Mouse (Mus musculus) midbrain, embryonic 14.5 days (tissue): Measurements from ENCODE around the gene Pik3r2. TPM values are rescaled to one million over a fixed set of nuclear protein-coding genes. Genes with fewer than 3 reads are reported as not detected.
"Not testable (repeated sequence)": the region's sequence is repeated elsewhere in the genome, so short reads cannot be mapped to it uniquely, and the experiment has no call there.

ENCODE experiments used
- ATAC-seq: fragments of 200-750 bp; cut with Nextera tagmentation; 2 replicates; pipeline ENCODE4 v1.8.0; 2017; ENCODE audit warnings: moderate number of reproducible peaks, moderate library complexity; ENCODE audit not compliant: low FRiP score, low TSS enrichment
- DNase-seq: peaks from one replicate; pipeline ENCODE4 v3.0.0-alpha.2; 2015
- H3K27ac ChIP-seq: fragments of 300-500 bp; sonication (generic); replicated peaks from 2 replicates; pipeline ENCODE4 v1.5.1; 2014; ENCODE audit warnings: mild to moderate bottlenecking, low read depth, low read length, moderate library complexity
- H3K27me3 ChIP-seq: fragments of 300-500 bp; sonication (generic); 2 replicates; pipeline ENCODE4 v1.6.1; 2014; ENCODE audit warnings: low read length, control low read depth, mixed read lengths; ENCODE audit not compliant: control insufficient read depth, insufficient read depth
- H3K36me3 ChIP-seq: fragments of 300-500 bp; sonication (generic); 2 replicates; pipeline ENCODE4 v1.6.1; 2014; ENCODE audit warnings: low read length, control low read depth; ENCODE audit not compliant: control insufficient read depth, insufficient read depth
- H3K4me1 ChIP-seq: fragments of 300-500 bp; sonication (generic); 2 replicates; pipeline ENCODE4 v1.6.1; 2014; ENCODE audit warnings: mild to moderate bottlenecking, antibody characterized with exemption, low read length, control low read depth; ENCODE audit not compliant: control insufficient read depth, insufficient read depth
- H3K4me2 ChIP-seq: fragments of 300-500 bp; sonication (generic); 2 replicates; pipeline ENCODE4 v1.6.1; 2014; ENCODE audit warnings: mild to moderate bottlenecking, low read length, moderate library complexity
- H3K4me3 ChIP-seq: fragments of 300-500 bp; sonication (generic); replicated peaks from 2 replicates; pipeline ENCODE4 v1.5.1; 2014; ENCODE audit warnings: low read depth, low read length
- H3K9ac ChIP-seq: fragments of 300-500 bp; sonication (generic); replicated peaks from 2 replicates; pipeline ENCODE4 v1.6.1; 2014; ENCODE audit warnings: mild to moderate bottlenecking, low read length, moderate library complexity
- H3K9me3 ChIP-seq: fragments of 300-500 bp; sonication (generic); 2 replicates; pipeline ENCODE4 v1.6.1; 2016; ENCODE audit warnings: low read length, control low read depth, mixed read lengths; ENCODE audit not compliant: control insufficient read depth
- WGBS: fragments of 180-500 bp; shearing (Covaris S2); extraction: QIAGEN DNeasy Blood & Tissue Kit; methylation state at CpG from one replicate; pipeline ENCODE4 v1.1.7; 2014; 5-methylcytosine and 5-hydroxymethylcytosine counted together
- polyA plus RNA-seq: library from polyadenylated mRNA; unstranded; fragments of >200 nt; fragmentation: Nextera tagmentation; extraction: Ambion mirVana; gene quantifications from 2 replicates; pipeline ENCODE4 v1.2.1, GENCODE M21; 2014

Gene Pik3r2
- polyA plus RNA-seq: 79.2 and 84.7 TPM in 2 replicates

DNA sequence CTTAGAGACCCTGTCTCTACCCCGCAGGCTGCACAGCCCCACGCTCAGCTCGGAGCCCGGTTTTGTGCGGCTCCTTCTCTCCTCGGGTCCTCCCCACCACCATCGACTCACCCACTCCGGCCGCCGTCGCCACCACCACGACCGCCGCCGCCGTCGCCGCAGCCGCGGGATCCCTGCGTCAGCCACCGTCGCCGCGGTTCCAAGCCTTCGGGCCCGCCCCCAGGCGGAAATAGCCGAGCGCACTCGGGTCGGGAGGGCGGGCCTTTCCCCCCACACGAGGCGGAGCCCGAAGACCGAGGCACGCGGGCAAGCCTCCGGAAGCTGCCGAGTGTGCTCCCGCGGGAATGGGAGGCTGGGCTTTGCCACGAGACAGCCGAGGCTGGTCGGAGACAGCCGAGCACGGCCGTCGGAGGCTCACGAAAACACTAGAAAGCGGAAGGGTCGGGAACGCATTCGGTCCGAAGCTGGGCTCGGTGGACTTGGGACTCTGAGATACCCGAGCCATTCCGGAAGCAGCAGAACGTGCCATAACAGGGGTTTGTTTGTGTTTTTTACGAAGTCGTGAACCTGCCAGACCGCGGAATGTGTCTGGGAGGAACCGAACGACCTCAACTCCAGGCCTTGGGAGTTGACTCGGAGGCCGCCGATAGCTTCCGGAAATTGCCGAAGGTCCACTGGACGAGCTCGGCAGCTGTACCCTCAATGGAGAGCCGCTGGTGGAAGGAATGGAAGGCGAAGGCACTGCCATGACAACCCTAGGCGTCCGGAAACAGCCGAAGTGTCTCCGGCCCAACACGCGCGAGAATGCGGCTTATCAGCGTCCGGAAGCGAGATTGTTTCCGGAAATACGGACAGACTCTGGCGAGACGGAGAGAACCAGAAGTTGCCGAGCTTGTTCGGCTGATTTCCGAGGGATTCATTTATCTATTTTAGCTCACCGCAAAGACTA lies at the start of gene Pik3r2:
Gene Pik3r2 (minus strand): TSS at position 218 of the 949 bp plus-strand sequence.
- DNase-seq (peak; percentile 100), ATAC-seq (peak; percentile 94)
- Histone ChIP-seq H3K4me1 (peaks cover 25% of the 10 kb centered on the region), H3K4me2 (peak within 1 kb of the TSS; percentile 72), H3K4me3 (peak within 1 kb of the TSS; percentile 93), H3K9me3 (no peaks in the 10 kb centered on the region), H3K9ac (peak within 1 kb of the TSS; percentile 99), H3K27ac (peak within 1 kb of the TSS; percentile 97), H3K27me3 (no peaks in the 10 kb centered on the region), H3K36me3 (peaks cover 62% of the 10 kb centered on the region)
- WGBS: under 1% methylated on average over 94 of the region's 94 CpGs

DNA sequence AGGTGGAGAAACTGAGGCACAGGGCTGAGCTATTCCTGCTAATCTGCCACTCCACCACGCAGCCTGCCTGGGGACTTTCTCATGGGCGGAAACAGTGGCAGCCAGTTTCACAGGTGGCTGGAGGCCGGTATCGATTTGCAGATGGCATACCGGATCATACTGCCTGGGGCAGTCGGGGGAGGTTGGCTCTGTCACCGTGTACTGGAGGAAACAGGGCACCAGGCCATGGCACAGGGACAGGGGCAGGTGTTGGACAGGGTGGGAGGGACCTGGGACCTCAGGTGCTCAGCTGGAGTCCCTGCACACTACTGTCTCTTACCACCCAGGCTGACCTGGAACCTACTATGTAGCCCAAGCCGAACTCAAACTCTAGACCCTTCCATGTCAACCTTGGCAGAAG lies 49.3 kb upstream of the Pik3r2 start:
- Histone ChIP-seq H3K9ac (no peak overlapping the region), H3K9me3 (no peaks in the 10 kb centered on the region), H3K4me2 (no peak overlapping the region), H3K4me3 (no peak overlapping the region), H3K27me3 (peaks cover 5% of the 10 kb centered on the region; the same call in 1 of the 2 replicates), H3K27ac (no peak overlapping the region), H3K36me3 (no peaks in the 10 kb centered on the region), H3K4me1 (no peaks in the 10 kb centered on the region)
- 80% methylated on average over 8 of the region's 8 CpGs for whole genome bisulfite sequencing
- ATAC-seq (no peak), DNase-seq (no peak)

DNA sequence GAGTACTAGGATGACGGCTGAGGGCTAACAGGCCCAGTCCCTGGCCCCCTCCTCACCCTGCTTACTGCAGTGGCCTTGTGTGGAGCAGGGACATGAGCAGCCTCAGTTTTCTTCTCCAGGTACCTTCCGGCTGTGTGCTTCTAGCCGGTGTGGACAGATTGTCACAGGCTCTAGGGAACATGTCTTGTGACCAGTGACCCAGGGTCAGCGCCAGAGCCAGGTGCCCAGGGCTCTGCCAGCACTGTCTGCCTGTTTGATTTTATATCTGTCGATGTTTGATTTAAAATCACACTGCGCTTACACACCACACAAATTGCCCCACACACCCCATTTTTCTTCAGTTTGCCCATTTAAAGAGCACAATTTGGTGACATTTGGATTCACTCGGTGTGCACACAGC lies 47.3 kb upstream of the Pik3r2 start:
- peaks cover 16% of the 10 kb centered on the region; the same call in 1 of the 2 replicates for H3K27me3 ChIP-seq
- no peaks in the 10 kb centered on the region for H3K4me1 ChIP-seq
- no peak overlapping the region for H3K9ac ChIP-seq
- DNase-seq (no peak), ATAC-seq (no peak)
- WGBS: 86% methylated on average over 7 of the region's 7 CpGs
- H3K36me3 ChIP-seq: no peaks in the 10 kb centered on the region
- H3K27ac ChIP-seq: no peak overlapping the region
- H3K4me2 ChIP-seq: no peak overlapping the region
- H3K4me3 ChIP-seq: no peak overlapping the region
- peaks cover 6% of the 10 kb centered on the region; the same call in 1 of the 2 replicates for H3K9me3 ChIP-seq

DNA sequence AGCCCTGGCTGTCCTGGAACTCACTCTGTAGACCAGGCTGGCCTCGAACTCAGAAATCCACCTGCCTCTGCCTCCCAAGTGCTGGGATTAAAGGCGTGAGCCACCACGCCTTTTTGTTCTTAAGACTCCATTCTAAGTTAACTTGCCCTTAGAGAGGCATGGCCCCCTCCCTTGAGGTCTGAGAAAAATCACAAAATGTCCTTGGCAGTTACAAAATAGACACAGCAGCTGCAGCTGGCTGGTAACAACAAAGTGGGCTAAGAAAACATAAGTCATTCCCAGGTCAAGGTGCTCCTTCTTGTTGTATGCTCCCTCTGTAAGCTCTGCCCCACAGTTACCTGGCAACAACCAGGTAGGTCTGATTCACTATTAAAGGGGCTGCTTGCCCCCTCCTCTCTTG lies 46.1 kb upstream of the Pik3r2 start:
- ATAC-seq, DNase-seq, H3K36me3 ChIP-seq, H3K4me3 ChIP-seq, H3K4me1 ChIP-seq, H3K4me2 ChIP-seq, H3K9me3 ChIP-seq, H3K27ac ChIP-seq, H3K9ac ChIP-seq: not testable (repeated sequence)
- H3K27me3 ChIP-seq: peaks cover 16% of the 10 kb centered on the region; the same call in 1 of the 2 replicates
- WGBS: 83% methylated on average over 3 of the region's 3 CpGs

DNA sequence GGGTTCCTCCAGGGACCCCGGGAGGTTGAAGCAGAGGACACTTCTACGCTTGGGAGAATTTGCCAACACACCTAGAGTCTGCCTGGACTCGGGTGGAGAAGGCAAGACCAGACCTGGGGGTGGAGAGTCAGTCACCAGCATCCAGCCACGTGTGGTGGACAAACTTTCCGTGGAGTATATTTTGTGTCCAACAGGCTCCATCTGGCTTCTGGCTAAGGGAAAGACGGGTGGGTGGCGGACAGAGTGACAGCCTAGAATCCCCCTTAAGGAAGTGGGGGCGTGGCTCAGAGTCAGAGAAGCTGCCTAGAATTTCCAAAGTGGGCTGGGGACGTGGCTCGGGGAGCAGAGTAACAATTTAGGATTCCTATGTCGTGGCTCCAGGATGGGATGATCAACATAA lies 45.5 kb upstream of the Pik3r2 start:
- 51% methylated on average over 11 of the region's 11 CpGs for WGBS
- H3K27me3 ChIP-seq: peaks cover 20% of the 10 kb centered on the region; the same call in 1 of the 2 replicates
- no peaks in the 10 kb centered on the region for H3K4me1 ChIP-seq
- H3K9ac ChIP-seq: no peak overlapping the region
- no peaks in the 10 kb centered on the region for H3K36me3 ChIP-seq
- H3K4me2 ChIP-seq: no peak overlapping the region
- no peak overlapping the region for H3K4me3 ChIP-seq
- H3K9me3 ChIP-seq: peaks cover 9% of the 10 kb centered on the region; the same call in 1 of the 2 replicates
- ATAC-seq (no peak), DNase-seq (no peak)
- no peak overlapping the region for H3K27ac ChIP-seq

DNA sequence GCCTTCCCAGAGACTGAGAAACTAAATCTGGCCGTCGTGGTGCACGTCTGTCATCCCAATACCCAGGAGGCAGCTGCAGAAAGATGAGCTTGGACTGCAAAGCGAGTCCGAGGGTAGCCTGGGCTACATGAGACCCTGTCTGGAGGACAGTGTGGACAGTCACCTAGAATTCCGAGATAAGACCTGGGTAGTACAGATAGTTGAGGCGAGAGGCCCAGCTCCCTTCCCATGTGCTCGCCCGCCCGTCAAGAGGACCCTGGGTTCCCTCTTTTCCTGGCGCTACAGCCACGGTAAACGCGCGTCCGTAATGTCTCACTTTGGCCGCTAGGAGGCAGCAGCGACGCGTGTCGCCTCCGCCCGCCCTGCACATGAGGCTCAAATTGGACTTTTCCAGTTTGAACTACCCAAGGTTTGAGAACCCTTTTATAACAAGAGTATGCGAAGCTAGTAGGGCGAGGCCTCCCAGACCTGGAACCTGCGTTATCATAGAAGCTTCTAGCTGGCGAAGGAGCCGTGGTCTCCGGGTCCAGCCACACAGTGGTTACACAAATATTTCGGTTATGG lies 45.0 kb upstream of the Pik3r2 start:
- no peaks in the 10 kb centered on the region for H3K4me1 ChIP-seq
- no peak overlapping the region for H3K4me3 ChIP-seq
- no peak overlapping the region for H3K4me2 ChIP-seq
- peaks cover 25% of the 10 kb centered on the region; the same call in 1 of the 2 replicates for H3K27me3 ChIP-seq
- ATAC-seq (peak; percentile 60; the same call in 1 of the 2 replicates), DNase-seq (peak; percentile 87)
- H3K27ac ChIP-seq: no peak overlapping the region
- no peaks in the 10 kb centered on the region for H3K36me3 ChIP-seq
- H3K9ac ChIP-seq: no peak overlapping the region
- peaks cover 9% of the 10 kb centered on the region; the same call in 1 of the 2 replicates for H3K9me3 ChIP-seq
- WGBS: 15% methylated on average over 30 of the region's 30 CpGs

DNA sequence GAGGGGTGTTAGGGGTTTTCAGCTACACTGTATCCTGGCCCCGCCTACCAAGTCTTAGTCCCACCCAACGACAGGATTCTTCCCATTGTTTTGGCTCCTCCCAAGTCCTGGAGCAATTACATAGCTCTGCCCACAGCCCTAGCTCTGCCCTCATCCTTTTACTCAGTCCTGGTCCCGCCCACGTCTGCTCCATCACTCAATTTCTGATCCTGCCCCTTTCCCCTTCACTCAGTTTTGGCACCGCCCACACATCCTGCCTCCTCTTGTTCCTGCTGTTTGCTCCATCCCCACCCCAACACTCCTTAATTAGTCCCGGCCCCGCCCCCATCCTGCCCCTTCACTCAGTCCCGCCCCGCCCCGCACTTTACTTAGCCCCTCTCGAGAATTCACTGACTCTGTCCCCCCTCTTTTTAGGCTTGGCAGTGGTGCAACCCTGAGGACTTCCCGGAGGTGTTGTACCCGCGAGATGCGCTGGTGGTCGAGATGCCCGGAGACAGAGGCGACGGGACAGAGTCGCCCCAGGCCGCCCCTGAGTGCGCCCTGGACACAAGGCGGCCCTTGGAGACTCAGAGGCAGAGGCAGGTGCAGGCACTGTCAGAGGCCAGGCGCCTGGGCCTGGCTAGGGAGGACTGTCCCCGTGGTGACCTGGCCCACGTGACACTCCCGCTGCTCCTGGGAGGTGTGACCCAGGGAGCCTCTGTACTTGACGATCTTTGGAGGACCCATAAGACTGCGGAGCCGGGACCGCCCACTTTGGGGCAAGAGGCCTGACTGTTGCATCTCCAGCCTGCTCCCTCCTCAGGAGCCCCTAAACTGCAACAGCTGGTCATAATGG lies 43.8 kb upstream of the Pik3r2 start:
- Histone ChIP-seq H3K4me1 (no peaks in the 10 kb centered on the region), H3K9ac (no peak overlapping the region), H3K4me3 (no peak overlapping the region), H3K27me3 (peaks cover 27% of the 10 kb centered on the region; the same call in 1 of the 2 replicates), H3K36me3 (no peaks in the 10 kb centered on the region), H3K27ac (no peak overlapping the region), H3K4me2 (no peak overlapping the region), H3K9me3 (peaks cover 9% of the 10 kb centered on the region; the same call in 1 of the 2 replicates)
- ATAC-seq (peak; percentile 61; the same call in 1 of the 2 replicates), DNase-seq (no peak)
- WGBS: 4% methylated on average over 31 of the region's 31 CpGs

DNA sequence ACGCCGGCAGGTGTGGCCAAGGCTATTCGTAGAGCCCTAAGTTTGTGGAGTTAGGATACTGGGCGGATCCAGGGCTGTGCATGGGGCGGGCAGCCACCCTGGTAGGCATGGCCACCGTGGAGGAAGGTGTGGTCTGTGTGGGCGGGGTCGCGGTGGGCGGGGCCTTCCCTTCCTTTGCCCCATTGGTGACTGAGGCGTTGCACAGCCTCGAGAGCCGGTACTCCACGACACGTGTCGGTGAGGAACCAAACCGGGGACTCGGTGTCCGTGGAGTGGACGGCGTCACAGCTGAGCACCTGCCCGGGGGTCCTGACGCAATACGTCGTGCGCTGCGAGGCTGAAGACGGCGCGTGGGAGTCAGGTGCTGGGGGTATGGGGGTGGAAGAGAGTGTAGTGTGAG lies 40.2 kb upstream of the Pik3r2 start:
- H3K27me3 ChIP-seq: peaks cover 27% of the 10 kb centered on the region; the same call in 1 of the 2 replicates
- WGBS: 9% methylated on average over 30 of the region's 30 CpGs
- H3K4me3 ChIP-seq: no peak overlapping the region

More for the DNA sequence above, 40.2 kb upstream of the Pik3r2 start:
- peaks cover 9% of the 10 kb centered on the region; the same call in 1 of the 2 replicates for H3K9me3 ChIP-seq
- ATAC-seq (0 out of 2 replicates have a peak, but pooled peaks have one; percentile 6), DNase-seq (no peak)
- H3K4me2 ChIP-seq: peak overlapping the region; percentile 21; the same call in 1 of the 2 replicates
- H3K27ac ChIP-seq: no peak overlapping the region
- H3K9ac ChIP-seq: no peak overlapping the region
- H3K4me1 ChIP-seq: no peaks in the 10 kb centered on the region
- no peaks in the 10 kb centered on the region for H3K36me3 ChIP-seq
